Mouse (Mus musculus) frontal cortex, adult (tissue): ENCODE results near the gene Timm17b.
"Not testable (repeated sequence)": the region's sequence is repeated elsewhere in the genome, so short reads cannot be mapped to it uniquely, and the experiment has no call there.

Source experiments
- ATAC-seq: cut with Nextera tagmentation; 2 replicates; pipeline ENCODE4 v1.9.2; 2017; ENCODE audit warnings: mild to moderate bottlenecking, moderate library complexity, mixed read lengths; ENCODE audit not compliant: low TSS enrichment

Gene Timm17b

GRCm38 (mm10) chrX:7898880-7899874, at the start of gene Timm17b, which contains the start of gene Pqbp1:
TSS of gene Timm17b (plus strand) at chrX:7899357.
TSS of gene Pqbp1 (minus strand) at chrX:7899269.
- peak; percentile 94 for ATAC-seq

DNA sequence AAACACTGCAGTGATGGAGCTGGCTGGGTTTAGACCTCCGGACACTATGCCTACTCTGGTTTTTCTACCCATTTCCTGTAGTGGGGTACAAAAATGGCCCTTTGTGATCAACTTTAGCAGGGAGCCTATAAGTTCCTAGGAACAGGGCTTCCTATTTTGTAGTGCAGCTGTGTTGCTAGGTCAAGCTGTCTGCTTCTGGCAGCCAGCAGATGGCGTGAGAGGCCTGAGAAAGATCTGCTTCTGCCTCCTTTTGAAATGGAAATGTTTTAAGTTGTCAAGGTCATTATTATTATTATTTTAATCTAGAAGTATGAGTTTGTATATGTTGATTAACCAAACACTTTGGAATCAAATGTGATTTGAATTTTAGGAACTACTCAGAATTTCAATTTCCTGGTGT, 44.6 kb upstream of the Timm17b start:
- ATAC-seq: peak; percentile 72; the same call in 1 of the 2 replicates

DNA sequence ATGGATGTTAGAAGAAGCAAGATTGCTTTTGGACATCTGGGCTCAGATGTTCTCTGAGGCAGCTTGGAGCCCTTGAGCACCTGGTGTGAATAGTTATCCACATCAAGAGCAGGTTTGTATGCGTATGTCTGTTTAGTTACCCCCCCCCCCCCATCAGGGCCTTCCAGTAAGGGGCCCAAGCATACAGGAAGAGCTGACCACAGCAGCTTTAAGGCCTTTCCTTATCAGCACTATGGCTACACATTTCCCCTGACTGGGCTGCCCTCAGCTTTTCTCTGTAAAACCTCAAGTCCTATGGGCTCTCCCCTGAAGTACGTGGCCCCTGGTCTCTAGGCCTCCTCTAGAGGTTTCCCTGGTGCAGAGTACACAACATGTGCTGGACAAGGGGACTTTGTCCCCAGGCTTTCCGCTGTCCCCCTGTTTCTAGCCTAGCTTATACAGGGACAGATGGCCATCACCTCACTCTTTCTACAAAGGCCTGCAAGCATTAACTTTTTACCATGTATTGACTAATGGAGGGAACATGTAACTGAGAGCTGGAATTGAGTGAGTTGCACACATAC, 39.9 kb upstream of the Timm17b start:
- ATAC-seq: no peak

- ATAC-seq: no peak
Observed at GRCm38 (mm10) chrX:7863181-7863580, 36.0 kb upstream of the Timm17b start.

DNA sequence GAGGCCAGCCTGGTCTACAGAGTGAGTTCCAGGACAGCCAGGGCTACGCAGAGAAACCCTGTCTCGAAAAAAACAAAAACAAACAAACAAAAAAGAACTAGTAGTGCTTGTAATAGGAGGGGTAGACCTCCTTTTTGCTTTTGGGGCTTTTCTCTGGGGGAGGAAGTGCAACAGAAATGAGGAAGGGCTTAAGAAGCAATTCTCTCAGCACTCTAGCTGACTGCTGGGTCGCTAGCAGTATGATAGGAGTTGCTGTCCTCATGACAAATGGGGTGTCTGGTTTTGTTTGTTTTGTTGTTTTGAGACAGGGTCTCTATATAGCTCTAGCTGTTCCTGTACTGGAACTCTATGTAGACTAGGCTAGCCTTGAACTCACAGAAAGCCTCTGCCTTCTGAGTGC, 34.6 kb upstream of the Timm17b start:
- ATAC-seq: no peak

DNA sequence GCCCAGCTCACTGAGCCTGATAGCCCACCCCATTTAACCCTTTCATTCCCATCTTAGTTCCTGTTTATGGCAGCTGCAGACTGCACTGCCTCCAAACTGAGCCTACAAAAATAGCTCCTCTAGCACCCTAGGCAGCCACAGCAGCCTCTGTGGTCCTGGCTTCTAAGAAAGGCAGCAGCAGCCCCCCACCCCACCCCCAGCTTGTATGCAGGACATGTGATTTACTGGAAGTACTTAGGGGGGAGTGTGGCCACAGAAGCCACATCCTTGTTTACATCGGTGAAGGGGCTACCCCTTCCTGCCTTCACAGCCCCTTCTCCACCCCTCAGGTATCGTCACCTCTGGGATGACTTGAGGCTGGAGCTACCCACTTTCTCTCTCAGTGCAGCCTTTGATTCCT, 33.8 kb upstream of the Timm17b start:
- no peak for ATAC-seq

DNA sequence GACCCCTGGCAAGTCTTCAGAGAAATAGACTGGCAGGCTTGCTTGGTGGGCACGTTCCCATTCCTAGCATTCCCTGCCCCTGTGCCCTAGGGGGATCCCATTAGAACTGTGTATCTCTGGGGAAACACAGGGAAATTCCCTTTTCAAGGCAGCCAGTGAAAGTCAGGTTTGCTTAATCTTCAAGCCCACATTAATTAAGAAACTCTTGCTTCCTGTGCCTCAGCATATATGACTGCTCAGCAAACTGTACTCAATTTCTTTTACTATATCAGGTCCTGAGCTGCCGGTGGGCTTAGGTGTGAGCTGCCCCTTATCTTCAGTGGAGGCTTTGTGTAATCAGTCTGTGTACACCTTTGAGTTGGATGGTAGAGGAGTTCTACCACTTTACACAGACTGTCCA, 33.4 kb upstream of the Timm17b start:
- ATAC-seq: no peak

DNA sequence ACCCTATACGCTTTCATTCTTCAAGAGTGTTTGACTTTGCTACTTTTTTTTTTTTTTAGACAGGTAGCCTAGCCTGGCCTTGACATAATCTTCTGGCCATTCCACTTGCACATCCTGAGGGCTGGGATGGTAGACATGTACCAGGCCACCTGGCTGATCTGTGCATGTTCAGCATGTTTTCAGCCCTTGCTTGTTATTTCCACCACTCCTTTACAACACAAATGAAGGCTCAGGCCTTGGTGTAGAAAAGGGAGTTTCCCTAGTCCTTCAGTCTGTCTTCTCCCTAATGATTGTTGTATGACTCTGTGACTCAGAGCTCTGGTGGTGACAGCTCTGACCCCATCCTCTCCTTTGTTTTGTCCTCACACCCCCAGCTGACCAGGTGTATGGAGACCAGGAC, 32.0 kb upstream of the Timm17b start:
- no peak for ATAC-seq

- ATAC-seq: no peak
Observed at GRCm38 (mm10) chrX:7868506-7868905, 30.7 kb upstream of the Timm17b start.

- ATAC-seq: no peak
Observed at GRCm38 (mm10) chrX:7869826-7870225, 29.3 kb upstream of the Timm17b start.

- ATAC-seq: peak; percentile 76
Observed at GRCm38 (mm10) chrX:7878007-7878419, 21.1 kb upstream of the Timm17b start, which contains the start of gene Pim2. TSS of gene Pim2 (plus strand) at chrX:7878262.

GRCm38 (mm10) chrX:7878495-7878894, 20.7 kb upstream of the Timm17b start:
- peak; percentile 20; the same call in 1 of the 2 replicates for ATAC-seq

DNA sequence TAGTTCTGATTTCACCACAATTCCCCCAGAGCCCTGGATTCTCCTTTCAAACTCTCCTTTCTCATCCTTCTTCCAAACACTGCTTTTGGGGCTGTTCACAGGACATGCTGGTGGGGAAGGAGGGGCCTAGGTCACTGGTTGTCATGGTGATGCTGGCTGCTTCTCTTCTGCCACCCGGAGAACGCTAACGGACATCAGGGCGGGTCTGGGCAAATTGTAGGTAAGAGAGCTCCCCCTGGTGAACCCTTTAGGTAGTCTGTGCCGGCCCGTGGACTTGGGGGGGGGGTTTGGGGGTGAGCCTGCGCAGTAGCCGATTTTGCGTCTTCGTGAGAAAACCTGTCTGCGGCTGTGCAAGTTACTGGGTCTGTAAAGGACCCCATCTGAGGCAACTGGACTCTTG, 19.3 kb upstream of the Timm17b start:
- ATAC-seq: peak; percentile 51

- ATAC-seq: peak; percentile 77
Observed at GRCm38 (mm10) chrX:7883841-7884567, 15.2 kb upstream of the Timm17b start, which contains the start of gene Slc35a2. TSS of gene Slc35a2 (plus strand) at chrX:7884028.

- no peak for ATAC-seq
Observed at GRCm38 (mm10) chrX:7898211-7898610, 946 bp upstream of the Timm17b start.

GRCm38 (mm10) chrX:7904441-7904840, 5.3 kb downstream of the Timm17b start:
- no peak for ATAC-seq

GRCm38 (mm10) chrX:7907735-7908134, 8.6 kb downstream of the Timm17b start, which contains the start of gene Gm10491:
TSS of gene Gm10491 (minus strand) at chrX:7907835.
- ATAC-seq: no peak

- not testable (repeated sequence) for ATAC-seq
Observed at GRCm38 (mm10) chrX:7909242-7909641, 10.1 kb downstream of the Timm17b start, which contains the start of gene Gm10490. TSS of gene Gm10490 (plus strand) at chrX:7909542.

DNA sequence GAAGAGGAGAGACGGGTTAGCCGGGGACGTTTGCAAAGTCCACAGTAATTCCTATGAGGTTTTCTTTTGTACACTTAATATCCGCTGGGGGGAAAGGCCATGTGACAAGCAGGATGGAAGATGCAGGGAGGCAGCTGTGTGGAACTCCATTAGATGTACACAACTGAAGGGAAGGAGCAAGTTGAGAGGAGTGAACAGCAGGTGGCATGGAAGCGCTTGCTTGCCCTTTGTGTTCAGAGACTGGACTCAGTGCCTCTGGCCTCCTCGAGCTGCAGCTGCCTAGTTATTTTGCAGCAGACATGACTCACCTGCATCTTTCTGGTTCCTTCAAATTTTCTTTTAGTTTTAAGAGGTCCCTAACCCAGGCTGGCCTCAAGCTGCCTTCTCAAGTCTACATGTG, 11.3 kb downstream of the Timm17b start:
- ATAC-seq: no peak

DNA sequence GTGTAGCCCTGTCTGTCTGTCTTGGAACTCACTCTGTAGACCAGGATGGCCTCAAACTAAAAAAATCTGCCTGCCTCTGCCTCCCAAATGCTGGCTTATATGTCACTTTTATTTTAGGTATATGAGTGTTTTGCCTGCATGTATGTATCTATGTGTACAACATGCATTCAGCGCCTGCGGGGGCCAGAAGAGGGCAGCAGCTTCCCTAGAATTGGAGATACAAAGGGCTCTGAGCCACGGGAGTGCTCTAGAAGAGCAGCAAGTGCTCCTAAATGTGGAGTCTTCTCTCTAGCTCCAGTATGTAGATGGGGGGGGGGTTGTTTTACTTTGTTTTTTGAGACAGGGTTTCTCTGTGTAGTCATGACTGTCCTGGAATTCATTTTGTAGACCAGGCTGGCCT, 16.5 kb downstream of the Timm17b start:
- ATAC-seq: peak; percentile 45; the same call in 1 of the 2 replicates

- not testable (repeated sequence) for ATAC-seq
Observed at GRCm38 (mm10) chrX:7917960-7918359, 18.8 kb downstream of the Timm17b start.
